In the genomic region with DNA sequence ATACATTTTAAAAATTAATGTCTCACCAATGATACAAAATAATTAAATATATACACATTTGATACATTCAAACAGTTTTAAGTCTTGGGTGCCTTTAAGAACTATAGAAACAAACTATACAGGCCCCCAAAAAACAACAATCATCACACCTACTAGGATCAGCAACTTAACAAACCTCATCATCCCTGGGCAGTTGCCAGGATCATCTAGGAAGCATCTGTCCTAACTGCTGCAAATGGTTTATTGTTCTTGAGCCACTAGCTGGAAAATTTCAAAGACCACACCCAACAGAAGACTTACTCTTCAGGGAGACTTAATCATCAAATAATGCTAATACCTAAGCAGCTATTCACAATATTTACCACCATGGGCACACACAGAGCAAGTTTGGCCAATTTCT, we compare ENCODE assay signal across 20 mouse cellular contexts.
DNase-seq lines count a peak whose midpoint lies in the region; ATAC-seq and TF ChIP-seq lines count a peak whose summit lies in the region.
"Had no signal": no experiment of that assay in that cellular context is flagged by ENCODE, and none has a peak within 500 bp of the region (broad histone marks: within the 10 kb centered on the region; RNA-seq: fewer than 3 reads in every experiment).

No protein-coding gene starts in this region.

- DNase-seq in gastrocnemius, adult 18-20 months (ENCODE audit: low spot score): peak; percentile 10
- DNase-seq in gastrocnemius, postnatal 10 days: no peak
- DNase-seq in heart, adult 9 months (ENCODE audit: low spot score in 2 of 2): peak; percentile 22 to 24
- no peak for DNase-seq in heart, postnatal 25 days (ENCODE audit: low spot score)
- DNase-seq in lung, postnatal 0 days (ENCODE audit: low spot score): peak; percentile 23
- DNase-seq in lung, adult 18-20 months: no peak
- peak; percentile 28 for DNase-seq in midbrain, embryonic 11.5 days (ENCODE audit: low spot score, missing footprints)
- DNase-seq: adrenal gland, adult 8-10 months; adrenal gland, postnatal 36 days; B cell, adult 2 months; forebrain, postnatal 0 days; gastrocnemius, adult 2 months had no signal

- no peak for ATAC-seq in lung, postnatal 0 days
- no peak for ATAC-seq in midbrain, embryonic 11.5 days (ENCODE audit: low FRiP score)
- ATAC-seq in midbrain, embryonic 16.5 days: no peak
- ATAC-seq: CD4-positive, CD25-positive, alpha-beta regulatory T cell, adult 4 months; forebrain, embryonic 13.5 days; forebrain, postnatal 0 days; hindbrain, embryonic 16.5 days; inflammation-experienced regulatory T-cells, adult 6 months had no signal

- H3K36me3 ChIP-seq in lung, postnatal 0 days (ENCODE audit: insufficient read depth, low read length): no peaks in the 10 kb centered on the region
- H3K36me3 ChIP-seq in midbrain, embryonic 11.5 days (ENCODE audit: control insufficient read depth, insufficient read depth, low read length): no peaks in the 10 kb centered on the region
- no peaks in the 10 kb centered on the region for H3K36me3 ChIP-seq in midbrain, embryonic 16.5 days (ENCODE audit: control insufficient read depth, insufficient read depth, low read length)
- H3K36me3 ChIP-seq: G1E; hindbrain, embryonic 12.5 days had no signal

- no peaks in the 10 kb centered on the region for H3K27me3 ChIP-seq in lung, postnatal 0 days (replicated peaks; ENCODE audit: insufficient read depth, low read length)
- no peaks in the 10 kb centered on the region for H3K27me3 ChIP-seq in midbrain, embryonic 11.5 days (ENCODE audit: control insufficient read depth, insufficient read depth, low read length)
- no peaks in the 10 kb centered on the region for H3K27me3 ChIP-seq in midbrain, embryonic 16.5 days (ENCODE audit: control insufficient read depth, insufficient read depth, low read depth, low read length)
- H3K27me3 ChIP-seq: forebrain, embryonic 13.5 days; hindbrain, embryonic 12.5 days had no signal

- H3K27ac ChIP-seq in lung, postnatal 0 days (ENCODE audit: low read length): no peak overlapping the region
- H3K27ac ChIP-seq in midbrain, embryonic 11.5 days (ENCODE audit: low read depth, low read length): no peak overlapping the region
- H3K27ac ChIP-seq in midbrain, embryonic 16.5 days (ENCODE audit: low read length): no peak overlapping the region
- H3K27ac ChIP-seq: embryonic facial prominence, embryonic 10.5 days; forebrain, embryonic 13.5 days; gastrocnemius, adult 2 months; hindbrain, embryonic 12.5 days had no signal

- no peak overlapping the region for H3K9ac ChIP-seq in lung, postnatal 0 days (replicated peaks; ENCODE audit: low read depth)
- no peak overlapping the region for H3K9ac ChIP-seq in midbrain, embryonic 11.5 days (ENCODE audit: low read length)
- no peak overlapping the region for H3K9ac ChIP-seq in midbrain, embryonic 16.5 days (ENCODE audit: low read depth, low read length)
- H3K9ac ChIP-seq: forebrain, embryonic 13.5 days; forebrain, postnatal 0 days; hindbrain, embryonic 12.5 days had no signal

- intact Hi-C loops in heart, postnatal 25 days (cut with DNase I): no loop called here

- no peaks in the 10 kb centered on the region for H3K4me1 ChIP-seq in lung, postnatal 0 days (ENCODE audit: insufficient read depth, low read depth, low read length)
- no peaks in the 10 kb centered on the region for H3K4me1 ChIP-seq in midbrain, embryonic 11.5 days (ENCODE audit: control insufficient read depth, insufficient read depth, low read length)
- no peaks in the 10 kb centered on the region for H3K4me1 ChIP-seq in midbrain, embryonic 16.5 days (ENCODE audit: control insufficient read depth, insufficient read depth, low read length)
- H3K4me1 ChIP-seq: forebrain, embryonic 13.5 days had no signal

- no peaks in the 10 kb centered on the region for H3K9me3 ChIP-seq in lung, postnatal 0 days (ENCODE audit: low read length)
- no peaks in the 10 kb centered on the region for H3K9me3 ChIP-seq in midbrain, embryonic 11.5 days (ENCODE audit: control insufficient read depth, low read length)
- no peaks in the 10 kb centered on the region for H3K9me3 ChIP-seq in midbrain, embryonic 16.5 days (replicated peaks; ENCODE audit: control insufficient read depth, low read length, poor library complexity, severe bottlenecking)
- H3K9me3 ChIP-seq: embryonic facial prominence, embryonic 10.5 days; forebrain, embryonic 13.5 days; G1E; hindbrain, embryonic 12.5 days had no signal

- TF ChIP-seq EP300 in lung, postnatal 0 days (IDR thresholded peaks at IDR 0.05): 0 out of 2 replicates have a peak, but pooled peaks have one; percentile 23

- H3K4me2 ChIP-seq in lung, postnatal 0 days (replicated peaks; ENCODE audit: low read depth, low read length): no peak overlapping the region
- H3K4me2 ChIP-seq in midbrain, embryonic 11.5 days: no peak overlapping the region
- H3K4me2 ChIP-seq in midbrain, embryonic 16.5 days (ENCODE audit: low read length): no peak overlapping the region
- H3K4me2 ChIP-seq: forebrain, embryonic 13.5 days; hindbrain, embryonic 12.5 days had no signal

- H3K4me3 ChIP-seq in lung, postnatal 0 days (ENCODE audit: low read depth, low read length): no peak overlapping the region
- no peak overlapping the region for H3K4me3 ChIP-seq in midbrain, embryonic 11.5 days (ENCODE audit: low read depth, low read length)
- no peak overlapping the region for H3K4me3 ChIP-seq in midbrain, embryonic 16.5 days (ENCODE audit: low read depth, low read length)
- H3K4me3 ChIP-seq: embryonic facial prominence, embryonic 10.5 days; forebrain, embryonic 13.5 days; gastrocnemius, adult 2 months; hindbrain, embryonic 12.5 days had no signal

- no peak for TF ChIP-seq CTCF in lung, postnatal 0 days (IDR thresholded peaks at IDR 0.05)

Comparison
In these comparisons a context has a peak if more than half of its experiments do, and no peak if none do; other contexts are left out.
1. DNase-seq: peak in gastrocnemius, adult 18-20 months (single experiment), heart, adult 9 months (2 of 2), lung, postnatal 0 days (single experiment) and midbrain, embryonic 11.5 days (single experiment); none in gastrocnemius, postnatal 10 days (single experiment), heart, postnatal 25 days (single experiment) and lung, adult 18-20 months (0 of 2).